Mouse (Mus musculus) lung, embryonic 15.5 days (tissue): Measurements from ENCODE around the gene BC067074. TPM values are rescaled to one million over a fixed set of nuclear protein-coding genes. Genes with fewer than 3 reads are reported as not detected.

ENCODE experiments used
- ATAC-seq: fragments of 200-750 bp; cut with Nextera tagmentation; 2 replicates; pipeline ENCODE4 v1.8.0; 2017; ENCODE audit warnings: moderate number of reproducible peaks, borderline replicate concordance; ENCODE audit not compliant: low FRiP score, low TSS enrichment; ENCODE audit errors: extremely low read depth
- H3K27ac ChIP-seq: fragments of 300-500 bp; sonication (generic); 2 replicates; pipeline ENCODE4 v1.5.1; 2015; ENCODE audit warnings: moderate library complexity, mild to moderate bottlenecking, inconsistent platforms
- H3K27me3 ChIP-seq: fragments of 300-500 bp; sonication (generic); 2 replicates; pipeline ENCODE4 v1.6.1; 2015; ENCODE audit warnings: inconsistent platforms
- H3K36me3 ChIP-seq: fragments of 300-500 bp; sonication (generic); 2 replicates; pipeline ENCODE4 v1.6.1; 2015; ENCODE audit warnings: inconsistent platforms
- H3K4me1 ChIP-seq: fragments of 300-500 bp; sonication (generic); 2 replicates; pipeline ENCODE4 v1.6.1; 2015; ENCODE audit warnings: inconsistent platforms
- H3K4me2 ChIP-seq: fragments of 300-500 bp; sonication (generic); 2 replicates; pipeline ENCODE4 v1.6.1; 2015; ENCODE audit warnings: inconsistent platforms, mild to moderate bottlenecking, moderate library complexity
- H3K4me3 ChIP-seq: fragments of 300-500 bp; sonication (generic); 2 replicates; pipeline ENCODE4 v1.5.1; 2015; ENCODE audit warnings: mild to moderate bottlenecking, inconsistent platforms
- H3K9ac ChIP-seq: fragments of 300-500 bp; sonication (generic); 2 replicates; pipeline ENCODE4 v1.6.1; 2015; ENCODE audit warnings: inconsistent platforms
- H3K9me3 ChIP-seq: fragments of 300-500 bp; sonication (generic); 2 replicates; pipeline ENCODE4 v1.6.1; 2016; ENCODE audit warnings: inconsistent platforms
- WGBS: fragments of 180-500 bp; shearing (Covaris S2); methylation state at CpG from one replicate; pipeline ENCODE4 v1.1.7; 2015; 5-methylcytosine and 5-hydroxymethylcytosine counted together
- polyA plus RNA-seq: library from polyadenylated mRNA; unstranded; fragments of >200 nt; fragmentation: Nextera tagmentation; extraction: Ambion mirVana; gene quantifications from 2 replicates; pipeline ENCODE4 v1.2.1, GENCODE M21; 2015

Gene BC067074
- polyA plus RNA-seq, 1 experiment from 2014 or later, result 6.7 TPM

DNA sequence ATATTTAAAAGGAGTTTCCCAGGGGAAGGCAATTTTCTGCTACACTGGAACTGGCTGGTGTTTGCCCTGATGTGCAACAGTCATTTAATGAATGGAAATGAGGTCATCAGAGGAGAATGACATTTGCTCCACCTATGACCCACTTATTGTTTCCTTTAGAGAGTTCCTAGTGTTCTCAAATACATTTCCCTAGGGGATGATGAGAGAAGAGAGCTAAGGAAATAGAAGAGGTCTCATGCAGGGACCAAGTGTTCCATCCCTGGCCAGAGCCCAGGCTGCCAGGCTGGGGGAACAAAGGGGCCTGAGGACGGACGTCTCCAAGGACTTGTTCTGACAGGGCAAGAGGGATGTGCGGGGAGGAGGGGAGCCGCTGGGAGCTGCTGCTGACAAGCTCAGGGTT lies 62.1 kb downstream of the BC067074 start:
- H3K4me1 ChIP-seq, result peaks cover 7% of the 10 kb centered on the region
- ATAC-seq, result no peak

DNA sequence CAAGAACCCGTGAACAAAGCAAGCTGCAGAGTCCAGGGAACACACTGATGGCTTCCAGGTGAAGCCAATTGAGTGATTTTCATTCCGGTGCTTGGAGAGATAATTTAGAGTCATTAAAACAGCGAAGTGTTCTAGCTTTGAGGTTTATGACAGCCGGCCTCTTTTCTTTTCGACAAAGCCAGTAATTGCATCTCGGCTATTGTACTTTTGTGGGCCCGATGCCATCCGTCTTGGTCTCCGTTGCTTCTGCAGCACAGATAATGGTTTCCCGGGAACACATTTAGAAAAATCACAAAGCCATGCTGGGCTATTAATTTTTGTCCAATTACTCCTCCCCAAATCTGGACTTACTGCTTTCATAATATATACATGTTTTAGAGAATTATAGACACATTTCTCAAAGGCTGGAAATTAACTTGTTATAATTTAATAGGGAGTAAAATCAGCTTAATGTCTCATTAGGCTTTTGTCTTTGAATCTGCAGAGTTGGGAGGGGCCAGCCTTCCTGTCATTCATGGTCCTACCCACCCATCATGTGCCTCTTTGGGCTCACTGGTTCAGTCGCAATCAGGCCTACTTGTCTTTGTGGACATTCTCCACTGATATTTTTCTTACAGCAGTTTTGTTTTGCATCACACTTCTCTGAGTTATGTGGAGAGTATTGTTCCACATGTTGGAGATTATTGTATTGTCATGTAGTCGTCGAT lies 64.6 kb downstream of the BC067074 start:
- WGBS, result 86% methylated on average over 13 of the region's 13 CpGs

More for the DNA sequence above, 62.1 kb downstream of the BC067074 start:
- no peaks in the 10 kb centered on the region for H3K27me3 ChIP-seq
- no peak overlapping the region for H3K27ac ChIP-seq
- no peak overlapping the region for H3K4me2 ChIP-seq
- H3K9me3 ChIP-seq, result no peaks in the 10 kb centered on the region
- H3K9ac ChIP-seq, result no peak overlapping the region
- H3K36me3 ChIP-seq, result no peaks in the 10 kb centered on the region
- no peak overlapping the region for H3K4me3 ChIP-seq
- WGBS, result 66% methylated on average over 4 of the region's 4 CpGs

DNA sequence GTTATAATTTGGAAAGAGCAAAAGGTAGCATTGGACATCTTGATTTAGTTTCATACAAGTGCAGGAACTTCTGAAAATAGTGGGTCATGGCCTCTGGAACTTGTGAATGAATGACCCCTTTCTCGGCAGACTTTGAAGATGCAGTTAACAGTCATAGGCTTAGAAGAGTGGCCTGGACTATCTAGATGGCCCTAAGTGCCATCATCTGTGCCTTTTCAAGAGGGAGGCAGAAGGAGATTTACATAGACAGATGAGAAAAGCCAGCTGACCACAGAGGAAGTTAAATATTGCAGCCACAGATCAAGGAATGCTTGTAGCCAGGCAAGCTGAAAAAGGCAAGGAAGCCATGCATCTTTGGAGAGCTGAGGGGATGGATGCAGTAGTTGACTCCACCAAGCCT lies 66.7 kb downstream of the BC067074 start:
- WGBS, result 44% methylated on average over 1 of the region's 1 CpGs
- Histone ChIP-seq H3K27me3 (no peaks in the 10 kb centered on the region), H3K9me3 (no peaks in the 10 kb centered on the region), H3K4me1 (no peaks in the 10 kb centered on the region), H3K9ac (no peak overlapping the region), H3K36me3 (no peaks in the 10 kb centered on the region), H3K4me3 (no peak overlapping the region), H3K4me2 (no peak overlapping the region), H3K27ac (no peak overlapping the region)
- ATAC-seq, result no peak

More for the DNA sequence above, 64.6 kb downstream of the BC067074 start:
- H3K4me1 ChIP-seq, result no peaks in the 10 kb centered on the region
- no peak overlapping the region for H3K9ac ChIP-seq
- no peaks in the 10 kb centered on the region for H3K36me3 ChIP-seq
- ATAC-seq, result no peak
- no peak overlapping the region for H3K4me3 ChIP-seq
- no peaks in the 10 kb centered on the region for H3K9me3 ChIP-seq
- no peak overlapping the region for H3K4me2 ChIP-seq
- no peaks in the 10 kb centered on the region for H3K27me3 ChIP-seq
- no peak overlapping the region for H3K27ac ChIP-seq

DNA sequence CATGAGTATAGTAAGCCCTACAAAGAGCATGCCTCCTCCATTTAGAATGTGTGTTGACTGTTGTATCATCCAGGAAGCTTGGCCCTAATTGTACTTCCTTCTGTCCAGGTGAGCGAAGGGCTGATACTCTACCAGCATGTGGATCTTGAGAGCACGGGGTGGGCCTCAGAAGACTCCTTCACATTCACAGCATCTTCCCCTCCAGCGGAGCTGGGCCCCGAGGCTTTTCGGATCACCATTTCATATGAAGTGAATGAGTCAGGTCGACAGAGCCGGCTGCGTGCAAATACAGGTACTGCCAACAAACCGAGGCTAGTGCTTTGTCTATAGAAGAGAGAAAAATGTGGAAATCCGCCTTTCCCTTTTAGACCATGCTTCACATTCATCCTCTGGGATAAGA lies 73.0 kb downstream of the BC067074 start:
- H3K4me1 ChIP-seq, result no peaks in the 10 kb centered on the region
- no peak overlapping the region for H3K9ac ChIP-seq
- no peaks in the 10 kb centered on the region for H3K9me3 ChIP-seq
- 86% methylated on average over 10 of the region's 10 CpGs for WGBS
- ATAC-seq, result no peak
- no peaks in the 10 kb centered on the region for H3K36me3 ChIP-seq
- H3K4me3 ChIP-seq, result no peak overlapping the region
- no peak overlapping the region for H3K4me2 ChIP-seq
- H3K27me3 ChIP-seq, result no peaks in the 10 kb centered on the region
- H3K27ac ChIP-seq, result no peak overlapping the region

DNA sequence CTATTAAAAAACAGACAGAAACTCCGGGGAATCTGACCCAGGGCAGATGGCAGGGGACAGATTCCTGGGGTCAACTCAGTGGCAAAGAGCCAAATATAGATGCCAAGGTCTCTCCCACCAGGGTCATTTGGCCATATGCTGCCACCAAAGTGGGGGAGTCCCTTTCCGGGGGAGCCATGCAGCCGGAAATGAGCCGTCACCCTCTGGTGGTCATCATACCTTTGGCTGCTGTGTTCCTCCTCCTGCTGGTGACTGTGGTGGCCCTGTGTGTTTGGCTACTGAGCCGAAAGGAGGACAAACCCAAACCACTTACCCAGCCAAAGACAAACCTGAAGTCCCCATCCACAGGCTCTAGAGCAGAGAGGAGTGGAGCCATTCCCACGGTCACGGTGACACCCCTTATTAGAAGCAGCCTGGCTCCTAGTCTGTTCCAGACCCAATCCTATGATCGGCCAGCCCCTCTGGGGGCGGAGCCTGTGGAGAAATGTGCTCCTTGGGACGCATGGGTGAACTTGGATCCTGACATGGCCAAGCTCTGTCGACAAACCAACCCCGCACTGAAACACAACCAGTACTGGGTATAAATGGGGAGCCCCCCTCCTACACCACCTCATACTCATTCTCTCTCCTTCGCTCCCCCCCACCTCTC lies 76.1 kb downstream of the BC067074 start:
- WGBS, result 77% methylated on average over 13 of the region's 13 CpGs
- no peak for ATAC-seq
- Histone ChIP-seq H3K4me1 (no peaks in the 10 kb centered on the region), H3K9ac (no peak overlapping the region), H3K27ac (no peak overlapping the region), H3K27me3 (no peaks in the 10 kb centered on the region), H3K4me3 (no peak overlapping the region), H3K9me3 (no peaks in the 10 kb centered on the region), H3K36me3 (no peaks in the 10 kb centered on the region), H3K4me2 (no peak overlapping the region)

DNA sequence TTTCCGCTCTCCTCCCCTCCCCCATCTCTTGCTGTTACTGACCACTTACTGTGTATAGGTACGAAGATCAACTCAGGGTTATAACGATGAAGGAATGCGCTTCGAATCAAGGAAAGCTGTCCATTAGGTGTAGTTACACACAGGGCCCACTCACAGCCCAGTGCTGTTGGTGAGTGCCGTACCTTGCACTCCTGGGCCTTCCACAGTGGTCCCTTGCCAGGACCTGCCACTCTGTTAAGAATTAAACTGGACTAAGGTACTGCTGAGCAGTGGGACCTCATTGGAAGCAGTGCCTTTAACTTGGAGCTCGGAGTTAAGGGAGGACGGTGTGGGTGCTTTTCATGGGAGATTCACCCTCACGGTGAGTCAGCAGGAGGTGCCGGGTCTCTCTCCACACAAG lies 76.7 kb downstream of the BC067074 start:
- Histone ChIP-seq H3K9me3 (no peaks in the 10 kb centered on the region), H3K4me1 (no peaks in the 10 kb centered on the region), H3K36me3 (no peaks in the 10 kb centered on the region), H3K27me3 (no peaks in the 10 kb centered on the region), H3K4me3 (no peak overlapping the region), H3K9ac (no peak overlapping the region), H3K4me2 (no peak overlapping the region), H3K27ac (no peak overlapping the region)
- ATAC-seq, result no peak
- 82% methylated on average over 10 of the region's 10 CpGs for WGBS

DNA sequence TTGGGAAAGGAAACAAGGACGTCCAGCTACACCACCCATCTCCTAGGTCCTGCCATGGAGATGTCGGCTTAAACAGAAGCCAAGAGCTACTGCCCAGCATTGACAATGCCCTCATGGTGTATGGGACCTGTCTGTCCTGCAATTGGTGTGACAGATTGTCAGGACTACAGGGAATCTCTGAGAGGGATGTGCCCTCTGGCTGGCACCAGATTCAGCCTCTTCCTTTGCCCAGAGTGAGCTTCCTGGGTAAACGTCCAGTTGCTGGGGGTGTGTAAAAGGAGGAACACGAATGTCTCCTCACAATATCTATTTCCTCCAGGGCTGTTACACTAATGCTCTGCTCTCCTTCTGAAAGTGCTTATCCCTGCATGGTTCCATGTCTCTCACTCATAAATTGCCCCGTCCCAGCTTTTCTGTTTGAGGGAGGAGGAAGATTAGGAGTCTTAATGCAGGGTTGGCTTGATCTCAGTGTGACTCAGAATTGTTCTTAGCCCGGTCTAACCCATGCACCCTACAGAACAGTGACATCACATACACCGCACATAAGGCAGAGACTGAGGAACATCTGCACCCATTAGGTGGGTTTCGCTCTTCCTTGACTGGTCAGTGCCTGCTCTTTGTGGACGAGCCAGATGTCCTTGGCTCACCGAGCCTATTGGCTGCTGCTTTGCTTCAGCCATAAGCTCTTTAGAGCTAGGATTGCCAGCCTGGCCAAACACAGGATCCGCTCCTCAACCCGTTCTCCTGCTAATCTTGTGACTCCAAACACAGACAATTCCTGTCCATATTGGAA lies 80.5 kb downstream of the BC067074 start:
- Histone ChIP-seq H3K4me2 (no peak overlapping the region), H3K4me3 (no peak overlapping the region), H3K27ac (no peak overlapping the region), H3K27me3 (no peaks in the 10 kb centered on the region), H3K36me3 (no peaks in the 10 kb centered on the region), H3K4me1 (no peaks in the 10 kb centered on the region), H3K9ac (no peak overlapping the region), H3K9me3 (no peaks in the 10 kb centered on the region)
- WGBS, result 75% methylated on average over 12 of the region's 12 CpGs
- no peak for ATAC-seq

DNA sequence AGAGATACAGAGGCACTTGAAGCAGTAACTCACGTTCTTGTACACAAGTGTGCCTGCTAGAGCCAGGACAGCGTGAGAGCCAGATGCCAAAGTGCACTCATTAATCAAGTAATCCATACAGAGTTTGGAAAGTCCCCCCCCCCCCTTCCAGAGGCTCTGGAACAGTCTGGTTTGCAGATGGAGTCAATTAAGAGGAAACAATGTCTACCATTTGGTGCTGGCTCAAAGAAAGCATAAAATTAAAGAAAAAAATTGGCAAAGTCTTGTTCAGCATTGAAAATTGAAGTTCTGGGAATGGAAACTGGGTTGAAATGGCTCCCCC lies 81.1 kb downstream of the BC067074 start:
- Histone ChIP-seq H3K4me1 (no peaks in the 10 kb centered on the region), H3K4me3 (no peak overlapping the region), H3K36me3 (no peaks in the 10 kb centered on the region), H3K4me2 (no peak overlapping the region), H3K9ac (no peak overlapping the region), H3K27me3 (no peaks in the 10 kb centered on the region), H3K27ac (no peak overlapping the region), H3K9me3 (no peaks in the 10 kb centered on the region)
- no peak for ATAC-seq
- WGBS, result 13% methylated on average over 2 of the region's 2 CpGs

DNA sequence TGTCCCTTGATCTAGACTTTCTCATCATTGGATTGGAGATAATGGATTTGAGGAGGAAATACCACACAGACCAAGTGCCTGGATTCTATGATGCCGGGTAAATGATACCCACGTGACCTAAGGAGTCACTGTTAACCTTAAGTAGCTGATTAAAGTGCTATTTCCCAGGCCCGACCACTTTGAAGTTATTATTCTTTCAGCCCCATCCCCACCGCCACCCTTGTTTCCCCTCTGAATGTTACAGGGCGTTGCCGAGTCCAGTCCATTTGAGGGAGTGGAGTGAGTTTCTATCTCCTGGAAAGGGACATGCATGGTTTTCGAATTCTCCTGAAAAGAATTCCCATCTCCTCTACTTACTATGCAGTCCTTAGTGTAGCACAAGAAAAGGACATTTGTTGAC lies 84.7 kb downstream of the BC067074 start:
- Histone ChIP-seq H3K27ac (no peak overlapping the region), H3K9me3 (no peaks in the 10 kb centered on the region), H3K36me3 (no peaks in the 10 kb centered on the region), H3K27me3 (no peaks in the 10 kb centered on the region), H3K4me2 (no peak overlapping the region), H3K4me1 (no peaks in the 10 kb centered on the region), H3K4me3 (no peak overlapping the region), H3K9ac (no peak overlapping the region)
- no peak for ATAC-seq
- WGBS, result 84% methylated on average over 7 of the region's 7 CpGs

DNA sequence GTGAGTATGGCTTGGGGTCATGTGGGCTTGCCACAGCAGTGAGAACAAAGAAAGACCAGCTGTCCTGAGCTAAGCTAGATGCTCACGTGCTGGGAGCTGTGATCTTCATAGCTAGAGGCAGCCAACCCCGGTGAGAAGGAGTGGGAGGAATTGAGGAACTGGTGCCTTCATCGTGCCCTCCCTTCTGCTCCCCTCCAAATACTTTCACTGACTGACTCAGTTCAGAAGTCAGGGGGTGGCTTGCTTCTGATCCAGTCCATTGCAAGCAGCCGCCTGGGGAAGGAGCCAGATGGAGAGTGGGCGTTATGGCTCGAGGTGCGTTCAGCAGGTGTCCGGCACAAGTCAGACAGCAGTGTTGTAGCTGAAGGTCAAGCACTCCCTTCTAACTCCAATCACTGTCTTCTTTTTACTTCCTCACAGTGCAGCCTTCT lies 86.0 kb downstream of the BC067074 start:
- no peak for ATAC-seq
- no peaks in the 10 kb centered on the region for H3K4me1 ChIP-seq
- H3K4me3 ChIP-seq, result no peak overlapping the region
- no peaks in the 10 kb centered on the region for H3K27me3 ChIP-seq
- 81% methylated on average over 8 of the region's 8 CpGs for WGBS
- no peak overlapping the region for H3K4me2 ChIP-seq
- H3K36me3 ChIP-seq, result no peaks in the 10 kb centered on the region
- H3K27ac ChIP-seq, result no peak overlapping the region
- H3K9me3 ChIP-seq, result no peaks in the 10 kb centered on the region
- H3K9ac ChIP-seq, result no peak overlapping the region

DNA sequence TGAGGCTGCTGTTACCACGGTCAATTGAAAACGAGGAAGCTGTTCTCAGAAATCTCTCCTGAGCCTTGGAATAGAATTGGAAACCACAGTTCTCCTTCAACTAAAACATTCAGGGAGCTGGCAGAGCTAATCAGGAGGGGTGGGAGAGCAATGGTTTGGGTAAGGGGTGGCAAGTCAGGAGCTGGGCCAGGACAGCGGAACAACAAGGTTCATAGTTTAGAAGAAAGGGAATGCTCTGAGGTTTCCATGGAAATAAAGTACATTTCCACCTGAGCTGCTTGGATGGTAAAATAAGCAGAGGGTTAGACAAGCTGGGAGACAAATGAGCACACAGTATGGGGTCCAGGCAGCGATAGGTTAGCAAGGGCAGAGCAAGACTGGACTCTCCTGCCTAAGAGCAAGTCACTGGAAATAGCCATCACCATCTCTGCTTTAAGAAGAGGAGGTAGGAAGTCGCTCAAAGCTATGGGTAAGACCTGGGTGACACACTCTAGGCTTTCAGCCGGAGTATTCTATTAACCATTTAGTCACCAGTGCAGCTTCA lies 86.9 kb downstream of the BC067074 start:
- Histone ChIP-seq H3K9ac (no peak overlapping the region), H3K4me1 (no peaks in the 10 kb centered on the region), H3K4me2 (no peak overlapping the region), H3K4me3 (no peak overlapping the region), H3K27me3 (no peaks in the 10 kb centered on the region), H3K36me3 (no peaks in the 10 kb centered on the region), H3K27ac (no peak overlapping the region), H3K9me3 (no peaks in the 10 kb centered on the region)
- ATAC-seq, result no peak
- WGBS, result 48% methylated on average over 6 of the region's 6 CpGs

DNA sequence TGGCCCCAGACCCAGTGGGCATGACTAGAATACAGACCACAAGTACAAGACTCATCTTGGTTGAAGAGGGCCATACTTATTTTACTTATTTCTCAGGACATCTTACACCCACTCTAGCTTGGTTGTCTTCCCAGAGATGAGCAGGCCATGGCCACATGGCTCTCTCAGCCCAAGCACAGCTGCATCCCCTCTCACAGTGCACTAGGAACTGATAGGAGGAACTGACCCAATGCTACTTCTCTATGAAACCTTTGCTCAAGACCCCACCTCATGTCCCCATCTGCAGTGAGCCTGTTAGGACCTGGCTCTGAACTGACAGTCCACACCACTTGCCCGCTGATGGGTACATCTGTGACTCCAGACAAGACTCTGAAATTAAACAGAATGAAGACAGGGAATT lies 88.8 kb downstream of the BC067074 start:
- WGBS, result 80% methylated on average over 1 of the region's 1 CpGs
- ATAC-seq, result no peak
- Histone ChIP-seq H3K36me3 (no peaks in the 10 kb centered on the region), H3K9ac (no peak overlapping the region), H3K4me1 (no peaks in the 10 kb centered on the region), H3K4me2 (no peak overlapping the region), H3K27ac (no peak overlapping the region), H3K27me3 (no peaks in the 10 kb centered on the region), H3K9me3 (no peaks in the 10 kb centered on the region), H3K4me3 (no peak overlapping the region)
